Mouse (Mus musculus): ENCODE data around the gene Maged1.
"Not testable (repeated sequence)": the region's sequence is repeated elsewhere in the genome, so short reads cannot be mapped to it uniquely, and the experiment has no call there.

The Maged1 gene

DNA sequence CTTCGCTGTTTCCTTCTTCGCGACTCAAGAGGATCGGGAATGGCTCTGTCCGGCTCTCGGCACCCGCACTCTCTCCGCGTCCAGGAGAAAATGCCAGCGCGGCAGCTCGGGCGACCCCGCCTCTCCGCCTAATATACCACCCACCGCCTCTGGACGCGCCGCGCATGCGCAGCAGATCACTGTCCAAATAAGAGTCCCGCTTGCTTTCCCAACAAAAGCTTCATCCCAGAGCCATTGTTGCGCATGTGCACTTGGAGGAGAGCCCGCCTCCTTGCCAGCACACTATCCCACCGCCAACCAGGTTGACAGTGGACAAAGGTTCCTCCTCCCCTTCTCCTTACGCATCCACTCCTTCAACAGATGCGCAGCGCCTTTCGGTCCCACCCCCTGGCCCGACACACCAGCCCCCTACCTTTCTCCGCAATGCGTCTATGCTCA is at the start of gene Maged1:
Gene Maged1, minus strand, starts transcription at position 226 of the 438 bp plus-strand sequence.
- peak; percentile 19 for DNase-seq (ENCODE audit: low spot score)

DNA sequence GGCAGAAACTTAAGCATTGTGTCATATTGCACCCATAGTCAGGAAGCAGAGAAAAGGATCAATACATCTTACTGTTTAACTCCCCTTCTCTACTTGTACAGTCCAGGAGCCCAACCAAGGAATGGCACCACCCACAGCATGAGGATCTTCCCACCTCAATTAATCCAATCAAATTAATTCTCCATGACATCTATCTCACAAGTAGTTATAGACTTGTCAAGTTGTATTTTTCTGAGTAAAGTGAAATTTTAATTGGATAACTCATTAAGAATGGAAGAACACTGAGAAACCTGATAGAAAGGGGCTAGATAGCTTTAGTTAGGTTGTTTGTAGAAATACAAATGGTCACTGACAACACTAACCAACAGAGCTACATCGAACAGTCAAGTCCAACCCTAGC is 38.3 kb upstream of the Maged1 start:
- DNase-seq (ENCODE audit: low spot score) = no peak

- no peak for DNase-seq (ENCODE audit: low spot score)
Measured at GRCm38 (mm10) chrX:94564694-94565093, 22.8 kb upstream of the Maged1 start.

DNA sequence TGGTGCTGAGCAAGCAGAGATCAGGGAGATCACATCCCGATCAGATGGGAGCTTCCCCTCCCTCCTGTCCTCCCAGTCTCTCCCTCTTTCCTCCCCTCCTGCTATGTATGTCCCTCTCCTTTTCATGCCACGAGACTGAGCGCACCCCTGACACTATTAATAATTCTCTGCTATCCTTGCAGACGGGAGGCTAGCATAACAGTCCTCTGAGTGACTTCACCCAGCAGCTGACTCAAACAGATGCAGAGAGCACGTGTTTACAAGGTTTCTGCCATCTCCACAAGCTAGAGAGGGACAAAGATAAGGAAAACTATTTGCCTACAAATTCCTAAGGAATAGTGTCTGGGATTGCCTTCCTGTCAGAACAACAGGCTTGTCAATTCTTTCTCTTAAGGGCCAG is 20.4 kb upstream of the Maged1 start:
- DNase-seq (ENCODE audit: low spot score) = no peak

DNA sequence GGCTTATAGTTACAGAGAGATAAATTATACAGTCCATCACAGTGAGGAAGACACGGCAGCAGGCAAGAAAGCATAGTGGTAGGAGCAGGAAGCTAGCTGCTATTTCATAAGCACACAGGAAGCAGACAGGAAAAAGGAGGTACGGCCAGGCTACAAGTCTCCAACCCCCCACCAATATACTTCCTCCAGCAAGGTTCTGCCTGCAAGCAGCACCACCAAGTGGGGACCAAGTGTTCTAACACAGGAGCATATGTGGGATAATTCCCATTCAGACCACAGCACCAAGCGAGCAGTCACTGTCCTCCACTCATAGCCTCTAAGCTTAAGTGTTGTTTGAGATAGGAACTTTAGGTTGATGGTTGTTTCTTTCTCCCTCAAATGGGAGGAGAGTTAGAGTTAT is 6.3 kb upstream of the Maged1 start:
- DNase-seq (ENCODE audit: low spot score) = no peak

DNA sequence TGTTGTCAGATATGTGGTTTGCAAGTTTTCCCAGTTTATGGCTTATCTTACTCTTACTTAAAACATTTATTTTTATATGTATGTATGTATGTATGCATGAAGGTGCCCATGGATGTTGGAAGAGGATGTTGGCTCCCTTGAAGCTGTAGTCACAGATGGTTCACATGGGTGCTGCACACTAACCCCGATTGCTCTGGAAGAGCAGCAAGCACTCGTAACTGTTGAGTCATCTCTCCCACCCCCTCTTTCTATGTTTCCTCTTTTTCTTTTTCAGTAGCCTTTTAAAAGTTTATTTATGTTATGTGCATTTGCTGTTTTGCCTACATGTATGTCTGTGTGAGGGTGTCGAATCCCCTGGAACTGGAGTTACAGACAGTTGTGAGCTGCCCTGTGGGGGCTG is 4.0 kb upstream of the Maged1 start:
- no peak for DNase-seq (ENCODE audit: low spot score)

DNA sequence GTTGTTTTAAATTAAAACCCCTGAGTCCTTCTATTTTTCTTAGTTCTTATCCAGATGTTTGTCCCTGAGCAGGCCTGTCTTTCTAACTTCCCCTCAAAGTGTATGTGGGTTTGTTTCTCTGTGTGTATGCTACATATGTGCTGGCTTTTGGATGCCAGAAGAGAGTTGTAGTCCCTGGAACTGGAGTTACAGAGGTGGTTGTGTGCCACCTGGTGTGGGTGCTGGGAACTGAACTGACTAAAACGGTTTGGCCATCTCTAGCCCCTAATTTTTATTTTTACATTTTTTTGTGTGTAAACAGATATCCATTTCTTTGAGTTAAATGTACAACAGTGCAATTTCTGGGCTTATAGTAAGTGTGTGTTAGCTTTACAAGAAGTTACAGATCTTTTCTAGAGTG is 3.0 kb upstream of the Maged1 start:
- no peak for DNase-seq (ENCODE audit: low spot score)

- DNase-seq (ENCODE audit: low spot score) = no peak
Measured at GRCm38 (mm10) chrX:94542536-94542935, 593 bp upstream of the Maged1 start.

- DNase-seq (ENCODE audit: low spot score) = no peak
Measured at GRCm38 (mm10) chrX:94541206-94541605, 737 bp downstream of the Maged1 start.

- DNase-seq (ENCODE audit: low spot score) = peak; percentile 6
Measured at GRCm38 (mm10) chrX:94540341-94541201, 1.4 kb downstream of the Maged1 start.

GRCm38 (mm10) chrX:94534346-94534745 is 7.6 kb downstream of the Maged1 start:
- DNase-seq (ENCODE audit: low spot score) = no peak

DNA sequence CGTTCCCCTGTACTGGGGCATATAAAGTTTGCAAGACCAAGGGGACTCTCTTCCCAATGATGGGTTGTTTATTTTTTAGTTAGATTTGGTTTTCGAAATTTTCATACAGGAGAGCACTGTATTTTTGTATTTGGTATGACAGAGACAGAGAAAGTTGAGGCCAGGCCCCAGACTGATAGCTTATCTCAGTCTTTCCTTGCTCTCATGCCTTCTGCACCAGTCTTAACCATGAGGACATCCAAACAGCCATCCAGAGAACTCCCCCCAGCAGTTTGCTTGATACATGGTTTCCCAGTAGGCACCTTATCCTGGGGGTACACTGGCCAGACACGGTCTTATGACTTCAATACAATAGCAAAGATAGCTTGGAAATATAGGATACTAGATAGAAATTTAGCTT is 11.6 kb downstream of the Maged1 start:
- no peak for DNase-seq (ENCODE audit: low spot score)

- DNase-seq (ENCODE audit: low spot score) = no peak
Measured at GRCm38 (mm10) chrX:94522166-94522565, 19.8 kb downstream of the Maged1 start.

GRCm38 (mm10) chrX:94508442-94508819 is 33.5 kb downstream of the Maged1 start:
- DNase-seq (ENCODE audit: low spot score) = no peak

DNA sequence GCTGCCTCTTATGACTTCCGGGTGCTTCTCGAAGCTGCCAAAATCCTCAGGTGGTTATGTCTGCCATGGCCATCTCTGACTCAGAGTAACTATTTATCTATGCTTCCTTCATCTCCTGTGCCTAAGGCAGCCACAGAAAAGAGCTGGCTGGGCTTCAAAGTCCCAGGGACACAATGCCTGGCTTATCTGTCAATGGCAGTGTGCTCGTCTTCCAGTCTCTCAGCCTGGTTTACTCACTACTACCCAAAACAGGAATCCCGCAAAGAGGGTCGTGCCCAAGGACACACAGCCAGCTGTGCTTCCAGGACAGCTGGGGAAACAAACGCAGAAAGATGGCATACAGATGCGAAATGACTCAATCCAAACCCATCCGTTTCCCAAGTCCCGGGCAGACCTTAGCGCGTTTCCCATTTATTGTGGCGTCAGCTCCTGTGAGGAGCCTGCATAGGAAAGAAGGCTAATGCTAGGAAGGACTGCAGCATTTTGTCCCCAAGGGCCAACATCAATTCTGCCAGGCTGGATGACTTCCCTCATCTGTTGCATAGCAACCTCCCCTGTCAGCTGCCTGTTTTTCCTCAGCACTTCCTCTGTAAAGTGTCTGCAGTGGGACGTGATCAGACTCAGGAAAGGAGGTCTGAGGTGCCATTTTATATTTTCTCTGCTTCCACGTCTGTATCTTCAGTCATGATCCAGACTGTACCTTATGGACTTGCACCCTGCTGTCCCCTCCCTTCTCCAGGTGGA is 34.1 kb downstream of the Maged1 start:
- not testable (repeated sequence) for DNase-seq (ENCODE audit: low spot score)

DNA sequence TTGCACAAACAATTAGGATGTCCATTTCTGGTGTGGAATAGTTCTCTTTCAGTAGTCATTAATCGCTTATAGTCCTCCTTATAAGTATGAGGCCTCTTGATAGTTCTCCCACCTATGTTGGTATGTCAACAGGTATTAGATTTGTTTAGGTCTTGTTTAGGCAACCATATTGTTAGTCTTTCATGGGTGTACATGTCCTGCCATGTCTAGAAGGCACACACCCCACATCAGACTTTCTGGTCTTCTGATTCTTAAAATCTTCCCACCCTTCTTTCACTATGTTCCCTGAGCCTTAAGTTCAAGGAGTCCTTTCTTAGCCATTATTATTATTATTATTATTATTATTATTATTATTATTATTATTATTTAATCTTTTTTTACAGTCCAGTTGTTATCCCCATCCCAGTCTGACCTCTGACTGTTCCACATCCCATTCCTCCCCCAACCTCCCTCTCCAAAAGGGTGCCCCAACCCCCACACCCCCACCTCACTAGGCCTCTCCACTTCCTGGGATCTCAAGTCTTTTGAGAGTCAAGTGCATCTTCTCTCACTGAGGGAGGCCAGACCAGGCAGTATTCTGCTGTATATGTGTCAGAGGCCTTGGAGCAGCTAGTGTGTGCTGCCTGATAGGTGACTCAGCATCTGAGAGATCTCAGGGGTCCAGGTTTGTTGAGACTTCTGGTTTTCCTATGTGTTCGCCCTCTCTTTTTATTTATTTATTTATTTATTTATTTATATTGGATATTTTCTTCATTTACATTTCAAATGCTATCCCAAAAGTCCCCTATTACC is 55.7 kb downstream of the Maged1 start:
- DNase-seq (ENCODE audit: low spot score) = no peak
